Mouse (Mus musculus) kidney, postnatal 36 days (tissue): ENCODE results near the gene Crkl.

Source experiments
- DNase-seq, 2 experiments: peaks; one replicate each; pipeline ENCODE4 v3.0.0; 2021 to 2022; ENCODE audit warnings: mixed read lengths in 2 of 2

Gene Crkl

GRCm38 (mm10) chr16:17529981-17530586, 78.3 kb downstream of the Crkl start:
- peak in 1 of 2 experiments; percentile 42 for DNase-seq

GRCm38 (mm10) chr16:17530640-17531288, 79.0 kb downstream of the Crkl start, which contains the start of gene Thap7:
Gene Thap7 (minus strand): TSS chr16:17531136.
- peak; percentile 97 to 99 for DNase-seq

GRCm38 (mm10) chr16:17532271-17532670, 80.5 kb downstream of the Crkl start:
- peak; percentile 53 to 72 for DNase-seq

- DNase-seq = no peak
Observed at GRCm38 (mm10) chr16:17532676-17533329, 81.0 kb downstream of the Crkl start.

GRCm38 (mm10) chr16:17536584-17536983, 84.8 kb downstream of the Crkl start:
- DNase-seq = peak in 1 of 2 experiments; percentile 49
